Mouse (Mus musculus) gonadal fat pad, adult 2 months (tissue): ENCODE measurements at regions not wholly inside any gene's neighbourhood (a gene's known extent, or its start where the extent isn't known, plus 50 kb on each side); places are given as distances from the start of the nearest gene placed in this dataset.
A peak's percentile ranks its signal among the peaks of the same experiment; 100 is the strongest.
"Not testable (repeated sequence)": the region's sequence is repeated elsewhere in the genome, so short reads cannot be mapped to it uniquely, and the experiment has no call there.

Source experiments
- DNase-seq: peaks from one replicate; pipeline ENCODE4 v3.0.0-alpha.2; 2012; ENCODE audit warnings: low read depth

DNA sequence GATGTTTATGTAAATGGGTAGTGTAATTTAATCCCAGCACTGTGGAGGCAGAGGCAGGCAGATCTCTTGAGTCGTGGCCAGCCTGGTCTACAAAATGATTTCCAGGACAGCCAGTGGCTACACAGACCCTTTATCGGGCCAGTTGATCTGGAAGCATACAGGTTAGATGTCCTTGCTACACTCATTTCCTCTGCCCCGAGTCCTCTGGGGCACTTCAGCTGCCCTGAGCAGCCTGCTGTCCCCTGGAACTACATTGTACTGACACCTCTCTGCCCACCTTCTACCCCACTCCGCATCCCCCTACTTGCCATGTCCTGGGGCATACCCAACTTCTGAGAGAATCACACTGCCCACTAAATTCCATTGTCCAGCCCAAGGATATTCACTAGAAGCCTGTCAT lies 60.6 kb upstream of the Helt start:
- no peak for DNase-seq

DNA sequence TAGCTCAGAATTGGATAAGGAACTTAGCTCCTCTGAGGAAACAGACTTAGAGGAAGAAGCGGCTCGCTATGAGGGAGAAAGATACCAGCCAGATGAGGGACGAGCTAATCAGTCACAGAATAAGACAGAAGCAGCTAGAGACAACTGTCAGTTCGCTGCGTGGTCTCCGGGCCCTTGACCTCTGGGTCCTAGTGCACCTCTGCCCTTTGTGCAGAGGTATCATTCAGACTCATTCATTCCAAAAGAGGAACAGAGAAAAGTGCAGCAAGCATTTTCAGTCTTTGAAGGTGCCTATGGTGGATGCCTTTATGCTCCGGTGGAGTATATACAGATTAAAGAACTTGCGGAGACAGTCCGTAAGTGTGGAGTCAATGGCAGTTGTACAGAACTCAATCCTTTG lies 63.5 kb upstream of the Helt start:
- DNase-seq: not testable (repeated sequence)

DNA sequence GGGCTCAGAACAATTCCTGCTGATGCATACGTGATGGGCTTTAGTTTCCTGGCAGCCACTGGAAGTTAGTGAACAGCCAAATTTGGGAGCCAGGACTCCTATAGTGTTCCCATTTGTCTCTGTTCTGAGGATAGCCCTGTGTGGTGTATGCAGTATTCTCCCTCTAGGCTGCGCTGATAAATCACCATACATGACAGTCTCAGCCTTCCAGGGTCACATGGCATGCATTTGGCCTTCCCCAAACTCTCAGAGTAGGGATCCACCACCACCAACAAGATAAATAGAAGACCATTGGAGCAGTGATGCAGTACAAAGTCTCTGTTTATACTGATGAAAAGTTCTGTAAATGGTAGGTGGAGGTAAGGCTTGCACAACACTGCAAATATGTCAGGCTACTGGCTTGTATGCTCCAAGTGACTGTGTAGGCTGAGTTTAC lies 68.4 kb upstream of the Helt start:
- no peak for DNase-seq

DNA sequence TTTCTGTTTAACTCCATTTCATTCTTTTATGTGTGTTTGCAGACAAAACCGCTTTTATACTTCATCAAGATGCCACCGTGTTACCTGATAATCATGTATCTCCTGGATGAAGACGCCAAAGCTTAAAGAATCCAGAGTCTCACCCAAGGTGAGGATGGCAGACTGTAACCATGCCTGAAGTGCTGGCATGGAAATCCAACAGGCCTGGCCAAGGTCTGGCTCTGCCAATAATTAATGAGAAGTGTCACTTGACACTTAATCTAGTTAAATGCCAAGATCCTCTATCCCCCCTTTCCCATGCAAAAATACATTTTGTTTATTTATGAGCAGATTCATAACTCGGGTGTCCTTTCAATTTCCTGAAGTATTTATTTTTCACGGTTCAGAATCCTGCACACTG lies 71.2 kb upstream of the Helt start:
- no peak for DNase-seq

DNA sequence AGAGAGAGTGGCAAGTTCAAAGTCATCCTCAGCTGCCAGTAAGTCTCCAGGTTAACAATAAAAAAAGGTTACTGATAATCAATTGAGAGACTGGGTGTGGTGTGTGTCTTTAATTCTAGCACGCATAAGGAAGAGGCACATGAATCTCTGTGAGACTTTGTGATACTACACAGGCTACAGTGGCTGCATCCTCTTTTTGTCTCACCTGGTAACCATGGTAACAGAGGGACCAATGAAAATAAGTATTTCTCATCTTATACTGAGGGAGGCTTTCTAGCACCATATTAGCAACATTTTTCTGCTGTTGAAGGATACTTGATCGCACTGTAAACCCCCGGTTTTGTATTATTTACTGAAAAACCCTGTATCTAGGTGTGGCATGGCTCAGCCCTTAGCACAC lies 72.7 kb upstream of the Helt start:
- DNase-seq: no peak

DNA sequence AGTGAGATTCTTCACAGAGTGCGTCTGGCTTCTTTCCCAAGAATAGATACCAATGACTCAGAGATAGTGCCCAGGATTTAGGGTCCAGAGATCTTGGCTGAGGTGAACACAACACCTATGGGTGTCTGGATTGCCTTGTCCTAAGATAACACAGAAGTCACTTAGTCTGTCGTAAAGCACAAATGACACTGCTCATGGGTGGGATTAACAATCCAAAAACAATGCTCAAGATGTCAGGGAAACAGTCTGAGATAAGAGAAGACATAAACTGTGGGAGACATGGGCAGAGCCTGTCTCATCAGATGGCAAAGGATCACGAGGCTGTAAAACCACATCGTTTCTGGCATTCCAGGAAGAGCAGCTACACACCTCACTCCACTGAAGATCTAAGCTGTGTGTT lies 79.6 kb upstream of the Helt start:
- no peak for DNase-seq

DNA sequence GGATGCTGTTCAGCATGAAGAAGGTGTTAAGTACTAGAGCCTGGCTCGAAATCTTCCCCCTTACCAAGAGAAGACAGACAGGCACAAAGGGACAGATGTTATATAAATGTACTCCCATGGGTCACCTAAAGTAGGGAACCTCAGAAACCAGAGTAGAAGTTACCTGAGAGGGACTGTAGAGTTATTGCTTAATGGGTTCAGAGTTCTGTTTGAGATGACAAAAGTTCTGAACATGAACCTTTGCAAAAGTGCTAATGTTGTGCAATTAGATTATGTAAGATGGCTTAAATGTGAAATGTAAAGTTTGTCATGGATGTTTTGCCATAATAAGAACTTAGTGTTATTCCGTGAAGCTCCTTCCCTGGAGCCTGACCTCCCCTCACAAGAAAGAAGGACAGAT lies 81.5 kb upstream of the Helt start:
- no peak for DNase-seq

DNA sequence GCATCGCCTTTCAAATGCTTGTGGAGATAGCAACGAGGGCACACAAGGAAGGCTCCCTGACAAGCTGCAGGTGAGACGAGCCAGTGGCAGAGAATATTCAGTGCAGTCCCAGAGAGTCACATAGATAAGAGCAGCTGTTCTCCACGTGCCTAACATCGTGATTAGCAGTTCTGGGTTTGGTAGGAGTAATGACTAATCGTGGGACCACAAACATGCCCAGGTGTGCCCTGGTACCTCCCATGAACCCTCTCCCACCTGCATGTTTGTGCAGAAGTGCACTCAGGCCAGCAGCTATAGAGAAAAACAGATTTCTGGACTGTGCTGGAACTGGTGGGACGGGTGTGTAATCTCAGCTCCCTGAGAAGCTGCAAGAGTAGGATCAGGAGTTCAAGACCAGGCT lies 85.9 kb upstream of the Acsl1 start:
- DNase-seq: no peak

DNA sequence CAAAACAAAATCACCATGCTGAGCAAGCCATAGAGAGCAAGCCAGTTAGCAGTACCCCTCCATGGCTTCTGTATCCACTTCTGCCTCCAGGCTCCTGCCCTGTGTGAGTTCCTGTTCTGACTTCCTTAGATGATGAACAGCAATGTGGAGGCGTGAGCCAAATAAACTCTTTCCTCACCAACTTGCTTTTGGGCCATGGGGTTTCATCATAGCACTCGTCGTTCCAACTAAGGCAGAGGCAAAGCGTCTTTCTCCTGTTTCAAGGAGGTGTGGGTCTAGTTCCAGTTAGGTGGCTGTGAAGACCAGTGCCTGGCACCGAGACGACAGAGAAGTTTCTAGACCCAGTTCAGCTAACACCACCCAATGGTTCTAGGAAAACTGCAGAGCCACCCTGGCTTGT lies 85.0 kb upstream of the Acsl1 start:
- peak; percentile 85 for DNase-seq

DNA sequence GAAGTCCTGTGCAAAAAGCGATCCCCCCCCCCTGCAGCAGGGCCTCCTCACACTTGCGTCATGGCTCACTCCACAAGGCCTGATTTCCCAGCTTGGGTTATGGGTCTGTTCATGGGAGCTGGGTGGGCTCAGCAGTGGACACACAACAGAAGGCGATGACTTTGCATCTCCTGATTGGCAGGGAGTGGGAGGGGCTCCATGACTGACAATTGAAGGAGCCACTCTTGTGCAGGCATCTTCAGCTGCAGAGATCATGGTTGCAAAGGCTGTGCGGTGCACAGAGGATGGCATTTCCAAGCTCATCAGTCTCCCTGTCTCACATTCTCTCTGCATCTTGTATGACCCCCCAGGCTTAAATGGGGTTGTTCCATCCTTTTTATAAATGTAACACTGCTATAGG lies 84.3 kb upstream of the Acsl1 start:
- no peak for DNase-seq

DNA sequence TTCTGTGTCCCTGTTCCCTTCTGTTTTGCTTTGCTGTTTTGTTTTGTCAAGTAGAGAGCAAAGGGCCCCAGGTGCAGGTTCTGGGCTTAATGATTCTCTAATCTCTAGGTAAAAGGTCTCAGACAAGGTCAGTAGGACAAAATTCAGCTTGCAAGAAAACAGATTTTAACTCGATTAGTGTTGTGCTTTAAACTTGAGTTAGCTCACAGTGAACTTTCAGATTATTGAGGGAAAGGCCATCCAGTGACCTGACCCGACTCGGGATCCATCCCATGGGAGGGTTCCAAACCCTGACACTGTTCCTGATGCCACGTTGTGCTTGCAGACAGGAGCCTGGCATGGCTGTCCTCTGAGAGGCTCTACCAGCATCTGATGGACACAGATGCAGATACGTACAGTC lies 83.8 kb upstream of the Acsl1 start:
- DNase-seq: no peak

DNA sequence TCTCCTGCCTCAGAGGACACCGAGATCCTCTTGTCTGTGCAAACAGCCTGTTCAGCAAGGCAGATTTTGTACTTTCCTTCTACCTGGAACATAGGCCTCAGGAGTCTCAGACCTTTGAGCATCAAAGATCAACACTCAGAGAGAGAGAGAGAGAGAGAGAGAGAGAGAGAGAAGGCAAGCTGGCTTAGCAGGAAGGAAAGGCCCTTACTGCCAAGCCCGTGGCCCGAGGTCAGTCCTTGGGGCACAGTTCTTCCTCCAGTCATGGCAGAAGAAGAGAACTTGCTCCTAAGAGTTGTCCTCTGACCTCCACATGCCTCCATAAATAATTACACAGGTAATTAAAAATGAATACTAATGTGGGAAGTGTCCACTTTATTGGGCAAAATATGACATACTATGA lies 82.4 kb upstream of the Acsl1 start:
- DNase-seq: no peak

DNA sequence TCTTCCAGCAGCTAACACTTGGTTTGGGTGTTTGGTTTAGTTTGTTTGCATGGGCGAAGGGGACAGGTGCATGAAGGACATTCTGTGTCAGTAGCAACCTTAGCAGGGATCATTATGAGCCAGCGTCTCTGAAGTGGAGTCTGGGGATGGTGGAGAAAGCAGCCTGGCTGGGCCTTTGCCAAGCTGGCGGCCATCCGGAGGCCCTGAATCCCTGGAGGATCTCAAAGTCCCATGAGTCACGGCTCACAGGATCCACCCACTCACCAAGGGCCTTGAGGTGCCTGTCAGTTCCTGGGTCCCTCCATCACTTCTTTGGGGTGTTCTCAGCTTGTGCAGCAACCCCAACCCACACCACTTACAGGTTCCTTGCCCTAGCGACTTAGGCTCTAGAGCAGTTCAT lies 80.4 kb upstream of the Acsl1 start:
- no peak for DNase-seq

DNA sequence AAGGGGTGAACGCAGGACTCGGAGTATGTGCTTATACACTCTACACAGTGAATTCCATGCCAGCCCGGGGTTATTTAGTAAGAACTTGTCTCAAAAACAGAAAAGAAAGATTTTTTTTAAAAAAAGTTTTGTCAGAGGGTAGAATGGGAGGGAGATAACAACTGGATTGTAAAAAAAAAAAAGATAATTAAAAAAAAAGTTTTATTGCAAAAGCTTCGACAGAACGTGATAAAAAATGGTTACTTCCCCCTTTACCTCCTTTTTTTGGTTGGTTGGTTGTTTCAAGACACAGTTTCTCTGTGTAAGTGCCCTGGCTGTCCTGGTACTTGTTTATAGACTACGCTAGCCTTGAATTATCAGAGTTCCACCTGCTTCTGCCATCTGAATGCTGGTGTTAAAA lies 79.2 kb upstream of the Acsl1 start:
- no peak for DNase-seq

DNA sequence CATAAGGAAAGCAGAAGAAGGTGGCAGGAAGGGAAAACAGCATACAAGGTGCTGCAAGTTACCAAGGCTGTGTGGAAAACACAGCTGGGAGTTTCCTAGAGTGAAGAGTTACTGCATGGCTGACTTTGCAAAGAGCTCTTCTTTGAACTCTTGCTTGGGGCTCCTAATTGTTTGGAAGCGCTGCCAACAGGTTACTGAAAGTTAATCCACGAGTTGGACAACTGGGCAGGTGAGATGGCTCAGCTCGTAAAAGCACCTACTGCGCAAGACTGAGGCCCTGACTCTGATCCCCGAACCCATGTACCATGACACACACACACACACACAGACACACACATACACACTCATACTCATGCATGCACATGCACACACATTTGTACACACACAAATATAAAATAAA lies 77.5 kb upstream of the Acsl1 start:
- no peak for DNase-seq

DNA sequence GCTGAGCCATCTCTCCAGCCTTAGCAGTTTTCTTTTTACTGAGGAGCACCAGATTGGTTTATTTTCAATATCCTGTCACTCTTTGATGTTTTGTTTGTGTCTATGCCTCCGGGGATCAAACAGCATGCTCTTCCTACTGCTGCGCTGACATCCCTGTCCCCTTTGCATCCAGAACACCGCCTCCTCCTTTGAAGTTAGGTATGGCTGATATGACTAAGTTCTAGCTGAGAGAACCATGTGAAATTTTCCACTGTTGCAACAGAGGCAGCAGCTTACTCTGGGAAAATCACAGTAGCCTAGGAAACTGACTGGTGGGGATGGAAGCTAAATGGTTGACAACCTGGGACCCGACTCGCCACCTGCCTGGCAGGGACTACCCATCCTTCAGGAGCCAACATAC lies 76.1 kb upstream of the Acsl1 start:
- no peak for DNase-seq

DNA sequence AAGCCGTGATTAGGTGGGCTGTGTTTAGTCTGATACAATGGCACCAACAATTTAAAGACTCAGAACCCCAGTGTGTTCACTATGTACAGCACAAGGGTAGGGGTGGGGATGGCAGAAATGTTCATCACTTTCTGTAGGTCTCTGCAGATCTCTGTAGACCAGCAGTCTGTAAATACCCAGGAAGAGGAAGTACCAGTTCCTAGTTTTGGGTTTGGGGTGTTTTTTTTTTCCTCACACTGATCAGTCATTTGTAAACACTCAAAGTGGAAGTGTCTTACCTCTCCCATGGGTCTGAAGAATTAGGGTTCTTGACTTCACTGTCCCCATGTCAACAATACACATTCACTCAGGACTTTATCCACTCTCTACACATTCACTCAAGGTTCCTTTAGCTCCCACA lies 75.5 kb upstream of the Acsl1 start:
- DNase-seq: no peak

DNA sequence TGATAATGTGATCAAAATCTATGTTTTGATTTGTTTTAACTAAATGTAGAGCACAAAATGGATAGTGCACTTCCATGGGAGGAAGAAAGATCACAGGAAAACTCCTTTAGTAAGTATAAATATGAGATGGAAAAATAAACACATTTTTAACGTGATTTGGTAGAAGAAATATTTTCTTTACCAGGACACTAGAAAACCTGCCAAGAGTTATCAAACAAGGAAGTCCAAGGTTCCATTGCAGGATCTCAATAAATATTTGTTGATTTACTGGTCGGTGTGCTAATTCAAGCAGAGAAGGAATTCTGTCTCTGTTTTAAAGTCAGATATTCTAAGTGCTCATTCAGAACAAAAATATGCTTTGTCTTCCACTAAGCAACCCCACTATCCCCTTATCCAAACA lies 73.8 kb upstream of the Acsl1 start:
- no peak for DNase-seq

DNA sequence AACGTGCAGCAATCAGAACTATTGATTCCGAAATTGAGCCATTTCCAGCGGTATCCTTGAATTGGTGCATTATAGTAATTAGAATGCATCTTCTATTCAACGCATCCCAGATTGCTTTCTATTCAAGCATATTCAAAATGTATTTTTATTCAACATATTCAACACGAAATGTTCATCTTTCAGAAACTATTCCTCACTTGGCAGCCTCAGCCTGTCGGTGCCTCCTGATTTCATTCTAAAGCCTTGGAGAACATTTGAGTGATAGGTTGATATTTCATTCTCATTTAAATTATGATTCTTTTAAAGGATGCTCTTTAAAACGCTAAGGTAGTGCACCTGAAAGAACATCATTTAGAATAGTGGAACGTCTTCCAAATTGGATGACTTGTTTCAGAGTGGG lies 73.1 kb upstream of the Acsl1 start:
- DNase-seq: no peak

DNA sequence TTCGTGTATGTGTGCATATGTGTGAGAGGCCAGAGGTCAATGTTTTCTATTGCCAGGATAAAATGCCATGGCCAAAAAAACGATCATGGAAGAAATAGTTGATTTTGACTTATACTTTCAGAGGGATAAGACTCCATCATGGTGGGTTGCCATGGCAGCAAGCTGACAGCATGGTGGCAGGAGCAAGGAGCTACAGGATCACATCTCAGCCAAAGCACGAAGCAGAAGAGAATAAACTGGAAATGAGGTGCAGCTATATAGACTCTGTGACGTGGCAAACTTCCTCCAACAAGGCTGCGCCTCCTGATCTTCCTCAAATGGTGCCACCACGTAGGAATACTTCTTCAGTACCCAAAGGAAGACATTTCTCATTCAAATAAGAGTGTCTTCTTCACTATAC lies 70.2 kb upstream of the Acsl1 start:
- no peak for DNase-seq

DNA sequence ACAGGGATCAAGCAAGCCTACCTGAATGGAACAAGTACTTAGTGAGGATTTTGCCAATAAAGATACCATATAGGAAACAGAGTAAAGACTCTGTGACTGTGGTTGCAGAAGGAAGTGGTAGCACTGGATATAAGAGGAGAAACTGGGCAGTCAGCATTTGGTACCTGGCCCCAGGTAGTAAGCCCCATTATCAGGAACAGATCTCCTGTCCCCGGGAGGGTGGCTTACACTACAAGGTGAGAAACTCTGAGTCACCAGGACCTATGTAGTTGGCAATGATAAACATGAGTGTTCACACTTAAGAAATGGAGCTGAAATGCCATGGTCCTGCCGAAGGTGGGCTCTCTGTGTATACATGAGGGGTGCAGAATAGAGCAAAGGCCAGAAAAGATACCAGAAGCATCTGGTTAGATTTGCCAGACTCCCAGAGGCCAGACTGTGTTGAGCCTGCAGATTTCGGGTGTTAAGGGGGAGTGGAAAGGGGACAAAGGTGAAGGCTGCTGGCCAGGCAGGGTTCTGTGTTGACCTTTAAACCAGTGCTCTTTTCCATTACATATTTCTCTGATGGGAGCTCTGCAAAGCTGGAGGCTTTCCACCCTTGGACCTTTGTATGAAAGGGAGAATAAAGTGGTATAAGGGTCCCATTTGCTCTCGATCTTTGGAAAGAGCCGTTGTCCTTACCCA lies 66.8 kb upstream of the Acsl1 start:
- DNase-seq: no peak

DNA sequence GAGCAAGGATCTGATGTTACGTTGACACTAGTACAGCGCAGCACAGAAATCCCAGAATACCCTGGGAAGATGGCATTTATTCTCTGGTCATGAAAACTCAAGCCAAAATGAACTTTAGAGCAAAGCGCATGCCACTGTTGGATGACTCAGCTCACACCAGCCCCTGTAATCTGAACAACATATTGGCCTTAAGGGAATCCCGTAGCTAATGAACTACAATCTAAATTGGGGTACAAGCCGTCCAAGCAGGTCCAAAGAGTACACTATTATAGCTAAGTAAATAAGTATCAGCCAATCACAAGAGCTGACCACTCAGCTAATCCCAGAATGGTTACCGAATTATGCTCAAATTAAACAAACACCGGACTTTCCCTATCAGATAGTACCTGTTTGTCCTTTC lies 62.0 kb upstream of the Acsl1 start:
- DNase-seq: no peak

DNA sequence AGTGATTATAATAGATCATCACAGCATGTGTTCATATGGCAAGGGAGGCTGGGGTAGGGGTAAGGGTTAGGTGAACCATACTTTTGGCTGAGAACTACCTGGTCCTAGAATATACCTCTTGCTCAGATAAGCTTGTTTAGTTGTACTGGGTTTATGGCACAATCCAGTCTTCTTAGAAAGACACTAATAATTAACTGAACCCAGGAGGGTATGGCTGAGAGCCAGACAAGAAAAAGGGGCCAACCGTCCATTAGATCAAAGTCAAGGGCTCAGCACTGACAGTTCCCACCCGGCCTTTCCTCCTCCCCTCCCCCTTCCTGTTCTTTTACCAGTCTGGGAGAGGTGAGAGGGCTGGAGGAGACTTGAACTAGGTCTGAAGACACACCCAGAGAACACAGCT lies 61.5 kb upstream of the Acsl1 start:
- DNase-seq: no peak

DNA sequence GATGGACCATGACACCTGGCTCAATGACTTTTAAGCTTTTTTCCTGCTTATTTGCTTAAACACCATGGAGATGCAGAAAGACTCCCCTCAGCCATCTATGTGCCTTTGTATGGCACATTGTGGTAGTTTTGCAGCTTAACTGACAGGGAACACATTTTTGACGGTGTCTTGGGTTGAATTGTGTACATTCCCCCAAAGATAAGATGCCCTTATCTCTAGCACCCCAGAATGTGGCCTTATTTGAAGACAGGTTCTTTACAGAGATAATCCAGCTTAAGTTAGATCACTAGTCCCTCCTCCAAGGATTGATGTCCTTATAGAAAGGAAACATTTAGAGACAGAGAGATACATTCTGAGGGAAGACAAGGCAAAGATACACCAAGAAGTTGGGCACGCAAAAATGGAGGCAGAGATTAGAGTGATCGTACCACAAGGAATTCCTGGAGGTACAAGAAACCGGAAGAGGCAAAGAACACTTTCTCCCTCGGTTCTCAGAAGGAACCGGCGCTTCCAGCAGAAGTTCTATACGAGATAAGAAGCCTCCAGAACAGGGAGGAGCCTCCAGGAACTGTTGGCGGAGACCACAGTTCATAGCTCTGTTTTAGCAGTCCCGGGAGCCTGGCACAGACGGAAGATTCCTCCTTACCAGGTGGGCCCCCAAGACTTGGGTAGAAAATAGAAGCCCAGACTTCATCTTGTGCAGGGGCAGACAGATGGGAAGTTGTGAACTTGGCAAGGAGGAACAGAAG lies 58.8 kb upstream of the Acsl1 start:
- DNase-seq: no peak
